Mouse (Mus musculus) embryo, embryonic 11 days (tissue): ENCODE results near the gene Peak1.

Experiments
- DNase-seq: peaks from one replicate; pipeline ENCODE4 v3.0.0-alpha.2; 2015

The Peak1 gene

GRCm38 (mm10) chr9:56415935-56416607, 1.8 kb downstream of the Peak1 start:
- no peak for DNase-seq

DNA sequence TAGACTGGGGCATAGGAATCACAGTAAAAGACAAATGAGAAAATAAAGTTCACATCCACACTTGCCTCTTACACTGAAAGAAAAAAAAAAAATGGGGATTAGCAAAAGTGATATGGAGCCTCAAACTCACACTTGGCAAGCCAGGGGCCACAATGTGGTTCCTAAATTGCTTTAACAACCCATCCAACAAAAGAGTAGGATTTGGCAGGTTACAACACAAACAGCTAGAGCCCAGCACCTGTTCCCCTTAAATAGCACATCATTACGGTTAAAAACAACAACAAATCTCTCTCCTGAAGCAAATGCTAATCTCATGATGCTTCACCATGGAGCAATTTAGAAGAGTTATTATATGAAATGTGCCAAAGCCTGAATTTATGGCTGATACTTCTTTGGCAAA, 2.5 kb downstream of the Peak1 start:
- no peak for DNase-seq

DNA sequence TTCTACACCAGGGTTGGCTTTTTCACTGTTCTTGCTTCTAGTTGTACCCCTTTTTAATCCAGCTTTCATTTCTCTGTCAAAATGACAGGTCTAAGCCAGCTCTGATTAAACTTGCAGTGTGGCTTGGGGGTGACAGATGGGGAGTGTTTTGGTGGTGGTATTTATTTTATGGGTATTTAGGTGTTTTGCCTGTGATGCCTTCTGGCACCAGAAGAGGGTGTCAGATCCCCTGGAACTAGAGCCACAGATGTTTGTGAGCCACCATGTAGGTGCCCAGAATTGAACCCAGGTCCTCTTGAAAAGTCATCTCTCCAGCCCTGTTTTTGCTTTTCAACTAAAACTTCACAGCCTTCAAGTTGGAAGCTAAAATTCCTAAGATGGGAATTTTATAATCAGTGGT, 3.5 kb downstream of the Peak1 start:
- DNase-seq = no peak

- no peak for DNase-seq
These were observed 5.2 kb downstream of the Peak1 start for GRCm38 (mm10) chr9:56412716-56413115.

DNA sequence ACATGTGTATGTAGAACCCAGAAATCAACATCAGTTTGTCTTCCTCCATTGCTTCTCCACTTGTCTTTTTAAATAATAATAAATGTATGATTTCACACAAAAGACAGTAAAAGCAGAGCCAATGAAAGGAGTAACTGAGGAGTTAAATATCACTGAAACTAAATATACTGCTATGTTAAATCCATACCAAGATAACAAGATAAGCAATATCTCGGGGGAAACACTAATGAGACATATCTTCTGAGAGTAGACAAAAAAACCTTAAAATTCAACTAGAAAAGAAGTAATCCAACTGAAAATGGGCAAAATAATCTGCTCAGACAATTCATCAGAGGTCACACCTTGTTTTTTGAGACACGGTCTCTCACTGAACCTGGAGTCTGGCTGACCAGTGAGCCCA, 7.9 kb downstream of the Peak1 start:
- DNase-seq = no peak

GRCm38 (mm10) chr9:56404619-56405018, 13.2 kb downstream of the Peak1 start:
- no peak for DNase-seq

DNA sequence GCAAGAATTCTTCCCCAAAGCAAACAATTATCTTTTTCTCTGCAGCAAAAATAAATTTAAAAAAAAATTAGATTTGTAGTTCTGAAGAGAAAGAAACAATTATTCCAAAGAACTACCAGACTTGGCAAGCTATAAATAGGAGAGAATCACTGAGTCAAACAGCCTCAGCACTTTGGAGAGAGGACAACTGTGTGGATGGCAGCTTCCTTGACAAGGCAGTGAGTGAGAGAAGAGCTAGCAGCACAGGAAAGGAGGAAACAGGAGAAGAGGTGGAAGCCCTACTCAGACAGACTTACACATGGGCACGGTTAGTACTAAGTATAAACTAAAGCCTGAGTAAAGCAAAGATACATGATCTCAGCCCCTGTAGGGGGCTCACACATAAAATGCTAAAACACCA, 21.6 kb downstream of the Peak1 start:
- DNase-seq = no peak

GRCm38 (mm10) chr9:56392857-56393256, 25.0 kb downstream of the Peak1 start:
- no peak for DNase-seq

DNA sequence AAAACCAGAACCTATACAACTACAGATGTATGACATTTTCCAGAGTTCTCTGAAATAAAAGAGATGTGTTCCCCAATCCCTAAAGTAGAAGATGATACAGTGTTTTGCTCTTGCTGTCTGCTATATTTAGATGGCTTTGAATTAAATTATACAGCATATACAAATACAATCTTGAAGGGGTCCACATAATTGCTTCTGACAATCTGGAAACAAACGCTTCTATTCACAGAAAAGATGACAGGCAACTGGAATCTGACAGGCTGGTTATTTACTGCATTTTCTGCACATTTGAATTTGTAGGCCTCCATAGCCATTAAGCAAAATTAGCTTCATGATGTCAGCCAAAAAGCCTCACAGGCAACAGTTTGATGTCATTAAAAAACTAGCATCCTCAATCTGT, 35.1 kb downstream of the Peak1 start:
- DNase-seq = no peak

- no peak for DNase-seq
These were observed 43.5 kb downstream of the Peak1 start for GRCm38 (mm10) chr9:56374401-56374800.

- DNase-seq = no peak
These were observed 47.2 kb downstream of the Peak1 start for GRCm38 (mm10) chr9:56370710-56371109.

DNA sequence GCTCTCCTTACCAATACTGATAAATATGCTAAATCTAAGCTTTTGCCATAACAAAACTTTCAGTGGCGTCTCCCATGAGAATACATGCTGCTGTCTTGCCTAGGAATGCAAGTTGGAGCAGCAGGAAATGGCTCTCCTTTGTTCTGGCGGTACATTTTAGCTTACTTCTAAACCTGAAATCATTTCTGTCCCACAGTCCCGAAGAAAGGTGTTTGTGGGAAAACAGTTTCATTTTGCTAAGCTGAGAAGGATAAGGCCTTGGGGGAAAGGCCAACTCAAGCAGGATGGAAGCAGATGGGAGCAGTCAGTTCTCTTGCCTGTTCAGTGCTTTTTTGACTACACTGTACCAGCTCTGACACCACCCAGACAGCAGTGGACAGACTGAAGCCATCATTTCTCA, 49.1 kb downstream of the Peak1 start:
- no peak for DNase-seq

- no peak for DNase-seq
These were observed 54.6 kb downstream of the Peak1 start for GRCm38 (mm10) chr9:56363306-56363705.

- DNase-seq = no peak
These were observed 58.6 kb downstream of the Peak1 start for GRCm38 (mm10) chr9:56359261-56359660.

DNA sequence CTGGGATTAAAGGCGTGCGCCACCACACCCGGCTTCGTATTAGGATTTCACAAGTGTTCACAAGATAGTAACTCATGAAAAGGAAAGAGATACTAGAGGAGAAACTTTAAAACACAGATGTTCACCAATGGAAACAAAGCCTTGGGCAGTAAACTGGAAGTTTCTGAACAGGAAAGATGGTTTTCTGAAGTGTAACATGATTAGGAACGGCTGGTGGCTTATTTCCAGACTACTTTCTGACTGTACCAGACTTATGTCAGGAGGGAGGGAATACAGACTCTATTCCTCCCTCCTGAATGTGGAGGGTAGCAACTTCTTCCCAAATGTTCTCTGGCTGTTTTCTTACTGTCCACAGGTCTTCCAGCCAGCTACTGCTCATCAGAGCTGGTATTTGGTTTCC, 62.7 kb downstream of the Peak1 start:
- DNase-seq = no peak

DNA sequence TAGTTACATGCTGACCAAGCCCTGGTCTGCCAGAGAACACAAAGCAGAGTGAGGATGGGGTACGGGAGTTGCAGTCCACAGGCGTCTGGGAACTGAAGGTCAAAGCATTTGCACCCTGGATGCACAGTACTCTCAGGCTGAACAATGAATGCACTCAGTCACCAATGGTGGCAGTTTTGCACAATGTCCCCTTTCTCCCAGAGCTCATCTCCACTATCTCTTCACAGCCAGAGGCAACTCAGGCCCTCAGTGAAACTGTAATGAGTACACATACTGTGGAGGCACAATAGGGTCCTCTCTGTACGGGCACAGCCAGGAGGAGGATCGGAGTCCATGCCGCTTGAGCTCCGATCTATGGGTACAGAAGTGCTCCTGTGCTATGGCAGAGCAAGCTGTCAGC, 71.5 kb downstream of the Peak1 start:
- no peak for DNase-seq

GRCm38 (mm10) chr9:56339426-56340195, 78.3 kb downstream of the Peak1 start:
- no peak for DNase-seq

GRCm38 (mm10) chr9:56334363-56334762, 83.5 kb downstream of the Peak1 start:
- DNase-seq = no peak

DNA sequence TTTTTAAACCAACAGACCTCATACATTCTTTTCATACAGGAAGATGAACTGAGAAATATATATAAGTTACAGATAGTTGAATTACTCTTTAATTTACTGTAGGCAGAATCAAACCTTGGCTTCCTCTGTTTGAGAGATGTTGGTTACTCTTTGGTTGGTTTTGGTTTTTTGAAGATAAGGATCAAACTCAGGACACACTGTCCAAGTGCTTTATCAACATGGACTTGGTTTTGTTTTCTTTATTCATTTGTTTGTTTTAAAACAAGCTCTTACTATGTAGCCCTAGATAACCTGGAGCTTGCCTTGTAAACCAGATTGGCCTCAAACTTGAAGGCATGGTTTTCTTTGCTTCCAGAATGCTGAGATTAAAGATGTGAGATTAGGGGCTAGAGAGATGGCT, 85.1 kb downstream of the Peak1 start:
- DNase-seq = no peak

DNA sequence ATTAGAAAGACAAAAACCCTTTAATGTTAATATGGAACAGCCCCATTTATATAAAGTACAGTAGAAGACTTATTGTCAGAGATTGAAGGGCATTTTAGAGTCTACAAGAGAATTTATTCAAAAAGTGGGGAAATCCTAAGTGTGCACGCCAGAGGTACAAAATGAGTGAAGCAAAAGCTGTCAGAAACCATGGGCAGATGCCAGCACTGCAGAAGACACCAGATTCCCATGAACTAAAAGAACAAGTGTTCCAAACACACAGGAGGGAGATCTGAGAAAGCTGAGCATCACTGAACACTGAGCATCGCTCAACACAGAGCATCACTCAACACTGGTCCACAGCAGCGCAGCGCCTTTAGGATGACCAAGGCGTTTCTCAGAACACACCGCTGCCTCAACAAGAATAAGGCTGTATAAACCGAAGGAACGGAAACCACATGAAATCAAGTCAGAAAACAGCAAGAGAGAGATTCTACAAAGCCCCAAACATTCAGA, 91.3 kb downstream of the Peak1 start:
- DNase-seq = no peak

DNA sequence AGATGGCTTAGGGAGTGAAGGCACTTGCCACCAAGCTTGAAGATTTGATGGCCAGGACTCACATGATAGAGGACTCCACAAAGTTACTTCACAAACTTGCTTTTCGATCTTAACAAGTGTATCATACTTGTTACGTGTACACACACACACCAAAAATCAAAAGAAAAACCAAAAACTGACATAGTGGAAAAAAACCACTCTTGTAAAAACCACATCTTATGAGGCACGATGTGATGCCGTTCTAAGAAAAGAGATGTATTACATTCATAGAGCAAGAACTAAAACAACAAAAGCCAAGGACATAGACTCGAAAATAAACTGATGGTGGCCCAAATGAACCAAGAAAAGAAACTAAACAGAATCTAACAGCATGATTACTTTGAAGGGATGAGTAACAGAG, 92.1 kb downstream of the Peak1 start:
- no peak for DNase-seq

DNA sequence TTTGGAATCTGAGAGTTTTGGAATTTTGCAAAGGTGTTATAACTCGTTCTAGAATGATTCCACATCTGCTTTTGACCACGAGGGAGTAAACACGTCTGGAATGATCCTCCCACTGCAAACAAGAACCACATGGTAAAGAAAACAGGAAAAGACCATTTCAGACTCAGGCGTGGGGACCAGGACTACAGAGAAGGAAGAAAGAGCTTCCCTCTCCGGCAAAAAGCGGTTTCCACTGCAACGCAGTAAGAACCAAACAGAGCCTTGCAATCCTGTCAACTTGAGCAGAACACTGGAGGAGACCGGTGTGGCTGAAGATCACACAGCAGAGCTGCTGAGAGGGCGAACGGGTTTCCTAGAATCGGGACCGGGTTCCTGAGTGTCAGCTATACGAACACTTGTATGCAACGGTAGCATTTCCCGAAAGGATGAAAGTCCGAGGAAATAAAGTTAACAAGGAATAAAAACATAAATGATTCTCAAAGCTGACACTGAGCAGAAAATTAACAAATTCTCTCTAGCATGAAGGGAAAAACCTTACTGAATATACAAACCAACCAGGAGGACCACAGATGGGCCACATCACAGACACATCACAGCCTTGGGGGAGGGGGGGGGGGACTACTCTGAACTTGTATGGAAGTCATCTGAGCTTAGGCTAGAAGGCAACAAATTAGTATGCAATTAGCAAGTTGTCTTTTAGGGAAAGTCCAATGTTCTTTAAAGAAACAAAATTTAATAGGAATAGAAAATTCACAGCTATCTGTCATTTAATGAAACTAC, 93.1 kb downstream of the Peak1 start:
- DNase-seq = peak; percentile 40

DNA sequence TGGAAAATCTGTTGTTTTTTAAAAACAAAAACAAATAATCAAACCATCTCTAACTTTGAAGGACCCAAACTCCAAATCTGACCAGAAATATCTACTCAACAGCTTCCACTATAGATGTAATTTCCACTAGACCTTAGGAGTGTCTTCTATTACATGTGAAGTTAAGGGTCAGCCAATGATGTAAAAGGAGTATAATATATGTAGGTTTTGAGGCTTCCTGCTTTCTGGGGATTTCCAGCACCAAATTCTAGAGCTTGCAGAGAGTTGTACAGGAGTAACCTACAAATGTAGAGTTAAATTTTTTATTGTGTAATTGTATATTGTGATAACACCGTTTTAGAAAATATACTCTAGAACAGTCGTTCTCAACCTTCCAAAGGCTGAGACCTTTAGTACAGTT, 96.6 kb downstream of the Peak1 start:
- DNase-seq = no peak

DNA sequence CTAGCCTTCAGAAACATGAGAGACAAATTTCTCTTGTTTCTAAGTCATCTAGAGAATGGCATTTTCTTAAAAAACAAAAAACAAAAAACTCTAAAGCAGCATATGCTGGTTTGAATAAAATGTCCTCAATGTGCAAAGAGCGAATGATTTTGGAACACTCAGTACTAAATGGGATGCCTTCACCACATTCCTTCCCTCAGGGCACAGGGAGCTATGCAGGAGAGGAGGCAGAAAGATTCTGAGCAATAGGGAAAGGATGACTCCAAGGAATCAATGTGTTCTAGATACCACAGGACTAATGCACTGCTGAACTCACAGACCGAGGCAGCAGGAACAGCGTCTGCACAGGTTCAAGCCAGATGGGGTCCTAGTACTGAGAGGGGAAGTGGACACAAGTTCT, 103.5 kb downstream of the Peak1 start:
- no peak for DNase-seq
